Mouse (Mus musculus) liver, adult 2 months (tissue): ENCODE measurements around the gene Trappc12. TPM values are rescaled to one million over a fixed set of nuclear protein-coding genes. Genes with fewer than 3 reads are reported as not detected.

Source experiments
- DNase-seq: peaks from one replicate; pipeline ENCODE4 v3.0.0-alpha.2; 2011; ENCODE audit warnings: low read depth, low spot score; ENCODE audit errors: extremely low read depth
- H3K27ac ChIP-seq: fragments of 200-500 bp; replicated peaks from 2 replicates; pipeline ENCODE4 v1.5.1; 2012; ENCODE audit warnings: low read depth, mild to moderate bottlenecking, control low read depth, inconsistent platforms, low read length; ENCODE audit not compliant: insufficient read depth
- H3K27me3 ChIP-seq: fragments of 200-500 bp; 2 replicates; pipeline ENCODE4 v1.6.1; 2012; ENCODE audit warnings: mild to moderate bottlenecking, moderate library complexity, low read length, inconsistent platforms; ENCODE audit not compliant: control insufficient read depth, insufficient read depth
- H3K36me3 ChIP-seq: fragments of 200-500 bp; 2 replicates; pipeline ENCODE4 v1.6.1; 2012; ENCODE audit warnings: low read length, inconsistent platforms; ENCODE audit not compliant: control insufficient read depth, insufficient read depth
- H3K4me1 ChIP-seq: fragments of 200-500 bp; 2 replicates; pipeline ENCODE4 v1.6.1; 2011; ENCODE audit warnings: low read length; ENCODE audit not compliant: control insufficient read depth, insufficient read depth
- H3K4me3 ChIP-seq: fragments of 200-500 bp; 2 replicates; pipeline ENCODE4 v1.5.1; 2011; ENCODE audit warnings: low read depth, mild to moderate bottlenecking, control low read depth, low read length, moderate library complexity; ENCODE audit not compliant: insufficient read depth
- H3K79me2 ChIP-seq: fragments of 200-500 bp; 2 replicates; pipeline ENCODE4 v1.6.1; 2012; ENCODE audit warnings: inconsistent platforms, mild to moderate bottlenecking, low read length, moderate library complexity; ENCODE audit not compliant: control insufficient read depth, insufficient read depth
- H3K9ac ChIP-seq: fragments of 200-500 bp; 2 replicates; pipeline ENCODE4 v1.6.1; 2012; ENCODE audit warnings: low read depth, mild to moderate bottlenecking, control low read depth, inconsistent platforms, low read length
- CTCF ChIP-seq: fragments of 200-500 bp; IDR thresholded peaks from 2 replicates; pipeline ENCODE4 v1.5.1; 2011; ENCODE audit warnings: low read depth, low read length, control low read depth
- POLR2A ChIP-seq: fragments of 200-500 bp; IDR thresholded peaks from 2 replicates; pipeline ENCODE4 v1.6.1; 2011; ENCODE audit warnings: low read length, control low read depth; ENCODE audit not compliant: insufficient read depth; ENCODE audit errors: extremely low read depth
- WGBS: fragments of 180-500 bp; shearing (Covaris S2); methylation state at CpG from one replicate; pipeline ENCODE4 v1.1.7; 2018; 5-methylcytosine and 5-hydroxymethylcytosine counted together
- polyA plus RNA-seq: library from polyadenylated mRNA; depleted of rRNA; stranded (reverse); fragments of >200 nt; gene quantifications from 2 replicates; pipeline ENCODE4 v1.2.3, GENCODE M21; 2012
- total RNA-seq: library from RNA; depleted of rRNA; stranded (reverse); fragments of >200 nt; gene quantifications from 2 replicates; pipeline ENCODE4 v1.2.3, GENCODE M21; 2014

Trappc12 gene
- total and polyA plus RNA-seq, 2 experiments: 14.3 to 18.1 TPM

- Histone ChIP-seq H3K36me3 (no peaks in the 10 kb centered on the region), H3K27me3 (no peaks in the 10 kb centered on the region), H3K4me1 (peaks cover 2% of the 10 kb centered on the region; the same call in 1 of the 2 replicates), H3K9ac (no peak overlapping the region), H3K79me2 (no peaks in the 10 kb centered on the region), H3K27ac (no peak overlapping the region), H3K4me3 (no peak overlapping the region)
- TF ChIP-seq POLR2A (no peak), CTCF (no peak)
- no peak for DNase-seq
- 91% methylated on average over 7 of the region's 7 CpGs for WGBS
Observed at GRCm38 (mm10) chr12:28780180-28780579, 29.9 kb upstream of the Trappc12 start.

- Histone ChIP-seq H3K9ac (no peak overlapping the region), H3K4me3 (no peak overlapping the region), H3K36me3 (no peaks in the 10 kb centered on the region), H3K27me3 (no peaks in the 10 kb centered on the region), H3K79me2 (no peaks in the 10 kb centered on the region), H3K27ac (no peak overlapping the region), H3K4me1 (no peaks in the 10 kb centered on the region)
- 95% methylated on average over 6 of the region's 6 CpGs for WGBS
- TF ChIP-seq CTCF (no peak), POLR2A (no peak)
- no peak for DNase-seq
Observed at GRCm38 (mm10) chr12:28775627-28776026, 25.4 kb upstream of the Trappc12 start.

- no peak overlapping the region for H3K4me3 ChIP-seq
- H3K36me3 ChIP-seq: no peaks in the 10 kb centered on the region
- no peak for DNase-seq
- H3K4me1 ChIP-seq: no peaks in the 10 kb centered on the region
- no peaks in the 10 kb centered on the region for H3K27me3 ChIP-seq
- no peak overlapping the region for H3K27ac ChIP-seq
- no peaks in the 10 kb centered on the region for H3K79me2 ChIP-seq
- WGBS: 71% methylated on average over 8 of the region's 8 CpGs
- TF ChIP-seq POLR2A (no peak), CTCF (no peak)
- no peak overlapping the region for H3K9ac ChIP-seq
Observed at GRCm38 (mm10) chr12:28775120-28775519, 24.8 kb upstream of the Trappc12 start.

GRCm38 (mm10) chr12:28773815-28774214, 23.5 kb upstream of the Trappc12 start:
- Histone ChIP-seq H3K4me3 (no peak overlapping the region), H3K79me2 (no peaks in the 10 kb centered on the region), H3K36me3 (no peaks in the 10 kb centered on the region), H3K9ac (no peak overlapping the region), H3K27me3 (no peaks in the 10 kb centered on the region), H3K4me1 (no peaks in the 10 kb centered on the region), H3K27ac (no peak overlapping the region)
- peak; percentile 12 for DNase-seq
- TF ChIP-seq CTCF: peak; percentile 37; the same call in 1 of the 2 replicates
- no peak for TF ChIP-seq POLR2A
- WGBS: 89% methylated on average over 3 of the region's 3 CpGs

GRCm38 (mm10) chr12:28769953-28770352, 19.7 kb upstream of the Trappc12 start:
- WGBS: 95% methylated on average over 7 of the region's 7 CpGs
- Histone ChIP-seq H3K27ac (no peak overlapping the region), H3K79me2 (no peaks in the 10 kb centered on the region), H3K4me3 (no peak overlapping the region), H3K9ac (no peak overlapping the region), H3K36me3 (no peaks in the 10 kb centered on the region), H3K4me1 (no peaks in the 10 kb centered on the region), H3K27me3 (no peaks in the 10 kb centered on the region)
- no peak for DNase-seq
- no peak for TF ChIP-seq CTCF
- no peak for TF ChIP-seq POLR2A

GRCm38 (mm10) chr12:28756019-28756418, 5.7 kb upstream of the Trappc12 start:
- H3K4me1 ChIP-seq: peaks cover 3% of the 10 kb centered on the region; the same call in 1 of the 2 replicates
- WGBS: 84% methylated on average over 4 of the region's 4 CpGs
- peaks cover 3% of the 10 kb centered on the region; the same call in 1 of the 2 replicates for H3K79me2 ChIP-seq
- H3K27me3 ChIP-seq: no peaks in the 10 kb centered on the region
- H3K9ac ChIP-seq: no peak overlapping the region
- no peaks in the 10 kb centered on the region; the same call in 1 of the 2 replicates for H3K36me3 ChIP-seq
- H3K4me3 ChIP-seq: no peak overlapping the region
- no peak for DNase-seq
- TF ChIP-seq CTCF: no peak
- TF ChIP-seq POLR2A: no peak
- H3K27ac ChIP-seq: no peak overlapping the region
